Mouse (Mus musculus) ES-Bruce4 (cell line): Measurements from ENCODE around the gene Tiam1. TPM values are rescaled to one million over a fixed set of nuclear protein-coding genes. Genes with fewer than 3 reads are reported as not detected.

Experiments
- H3K27ac ChIP-seq: 2 replicates; pipeline ENCODE4 v1.5.1; 2012; ENCODE audit warnings: low read length, inconsistent platforms; ENCODE audit not compliant: insufficient read depth
- H3K27me3 ChIP-seq: 2 replicates; pipeline ENCODE4 v1.6.1; 2012; ENCODE audit warnings: mild to moderate bottlenecking, low read length, inconsistent platforms; ENCODE audit not compliant: control insufficient read depth, poor library complexity, insufficient read depth, severe bottlenecking
- H3K36me3 ChIP-seq: 2 replicates; pipeline ENCODE4 v1.6.1; 2012; ENCODE audit warnings: inconsistent platforms, mild to moderate bottlenecking, low read length, moderate library complexity; ENCODE audit not compliant: control insufficient read depth, poor library complexity, insufficient read depth, severe bottlenecking
- H3K4me1 ChIP-seq: one replicate; pipeline ENCODE4 v1.8.1; 2011; ENCODE audit warnings: low read length; ENCODE audit not compliant: control insufficient read depth, insufficient read depth
- H3K4me3 ChIP-seq: 2 replicates; pipeline ENCODE4 v1.5.1; 2011; ENCODE audit warnings: low read depth, mild to moderate bottlenecking, low read length
- H3K9ac ChIP-seq: 2 replicates; pipeline ENCODE4 v1.6.1; 2012; ENCODE audit warnings: low read depth, mild to moderate bottlenecking, inconsistent platforms; ENCODE audit not compliant: poor library complexity, severe bottlenecking
- H3K9me3 ChIP-seq: replicated peaks from 2 replicates; pipeline ENCODE4 v1.6.1; 2012; ENCODE audit warnings: mild to moderate bottlenecking, low read length, inconsistent platforms; ENCODE audit not compliant: control insufficient read depth, poor library complexity, insufficient read depth, severe bottlenecking
- CTCF ChIP-seq: IDR thresholded peaks from one replicate; pipeline ENCODE4 v1.8.1; 2011; ENCODE audit warnings: low read depth, low read length
- EP300 ChIP-seq: IDR thresholded peaks from 2 replicates; pipeline ENCODE4 v1.6.1; 2011; ENCODE audit warnings: low read depth, low read length; ENCODE audit not compliant: insufficient read depth
- POLR2A ChIP-seq: IDR thresholded peaks from one replicate; pipeline ENCODE4 v1.8.1; 2011; ENCODE audit warnings: low read length; ENCODE audit not compliant: insufficient read depth
- polyA plus RNA-seq: library from polyadenylated mRNA; stranded (reverse); fragments of >200 nt; gene quantifications from 2 replicates; pipeline ENCODE4 v1.2.4, GENCODE M21; 2011; ENCODE audit warnings: low read depth; ENCODE audit not compliant: missing spikeins, insufficient read depth, insufficient read length

The Tiam1 gene
- polyA plus RNA-seq, 1 experiment = 24.4 TPM

GRCm38 (mm10) chr16:89747864-89748263 is 395.7 kb downstream of the Tiam1 start:
- Histone ChIP-seq H3K36me3 (no peaks in the 10 kb centered on the region), H3K27me3 (no peaks in the 10 kb centered on the region), H3K4me1 (no peaks in the 10 kb centered on the region), H3K27ac (no peak overlapping the region), H3K4me3 (no peak overlapping the region), H3K9me3 (no peaks in the 10 kb centered on the region; the same call in 1 of the 2 replicates), H3K9ac (no peak overlapping the region)
- no peak for TF ChIP-seq POLR2A
- TF ChIP-seq EP300 = no peak
- no peak for TF ChIP-seq CTCF

GRCm38 (mm10) chr16:89739559-89739958 is 404.0 kb downstream of the Tiam1 start:
- H3K27me3 ChIP-seq = no peaks in the 10 kb centered on the region
- H3K9me3 ChIP-seq = no peaks in the 10 kb centered on the region
- H3K4me1 ChIP-seq = no peaks in the 10 kb centered on the region
- H3K36me3 ChIP-seq = no peaks in the 10 kb centered on the region
- no peak overlapping the region for H3K4me3 ChIP-seq
- no peak overlapping the region for H3K27ac ChIP-seq
- TF ChIP-seq CTCF (no peak), POLR2A (no peak), EP300 (no peak)
- no peak overlapping the region for H3K9ac ChIP-seq

GRCm38 (mm10) chr16:89738963-89739362 is 404.6 kb downstream of the Tiam1 start:
- Histone ChIP-seq H3K9me3 (no peaks in the 10 kb centered on the region), H3K4me1 (no peaks in the 10 kb centered on the region), H3K36me3 (no peaks in the 10 kb centered on the region), H3K27me3 (no peaks in the 10 kb centered on the region), H3K9ac (no peak overlapping the region), H3K4me3 (no peak overlapping the region), H3K27ac (no peak overlapping the region)
- no peak for TF ChIP-seq EP300
- TF ChIP-seq POLR2A = no peak
- TF ChIP-seq CTCF = no peak

Other genes starting within 250 kb of the Tiam1 start
- gene Sod1, start 77.0 kb upstream of the Tiam1 start, polyA plus RNA-seq = 797 and 822 TPM in 2 replicates
- 127 and 133 TPM in 2 replicates for gene Scaf4, start 140.7 kb upstream of the Tiam1 start, polyA plus RNA-seq
- 13.6 and 15.5 TPM in 2 replicates for gene Hunk, start 242.2 kb upstream of the Tiam1 start, polyA plus RNA-seq